Mouse (Mus musculus): Measurements from ENCODE around the gene Gins3.

GRCm38 (mm10) chr8:95653351-95653750 lies 20.1 kb downstream of the Gins3 start:
- no peak for TF ChIP-seq CTCF (IDR thresholded peaks at IDR 0.05; ENCODE audit: low read depth)
- no peak for TF ChIP-seq EP300 (IDR thresholded peaks at IDR 0.05; ENCODE audit: low read depth)

Measured in liver, postnatal 0 days (tissue).